Mouse (Mus musculus): ENCODE results near the gene Ggnbp2.
"Not testable (repeated sequence)": the region's sequence is repeated elsewhere in the genome, so short reads cannot be mapped to it uniquely, and the experiment has no call there.

Ggnbp2 gene

GRCm38 (mm10) chr11:84879772-84880464, 9.3 kb upstream of the Ggnbp2 start, which contains the start of the genes Myo19 and Pigw:
Myo19 (plus strand) TSS chr11:84880148.
Pigw (minus strand) TSS chr11:84880285.
- peak; percentile 26 to 59 for DNase-seq (ENCODE audit: low read depth in 1 of 2, low spot score in 2 of 2)

GRCm38 (mm10) chr11:84879007-84879771, 8.6 kb upstream of the Ggnbp2 start:
- no peak for DNase-seq (ENCODE audit: low read depth in 1 of 2, low spot score in 2 of 2)

GRCm38 (mm10) chr11:84876020-84876419, 5.4 kb upstream of the Ggnbp2 start:
- not testable (repeated sequence) for DNase-seq (ENCODE audit: low read depth in 1 of 2, low spot score in 2 of 2)

GRCm38 (mm10) chr11:84873042-84873833, 2.6 kb upstream of the Ggnbp2 start:
- DNase-seq (ENCODE audit: low read depth in 1 of 2, low spot score in 2 of 2) = no peak

- no peak for DNase-seq (ENCODE audit: low read depth in 1 of 2, low spot score in 2 of 2)
Observed at GRCm38 (mm10) chr11:84871548-84872069, 992 bp upstream of the Ggnbp2 start.

- DNase-seq (ENCODE audit: low read depth in 1 of 2, low spot score in 2 of 2) = no peak
Observed at GRCm38 (mm10) chr11:84871046-84871445, 429 bp upstream of the Ggnbp2 start.

GRCm38 (mm10) chr11:84869537-84870232, 932 bp downstream of the Ggnbp2 start:
- peak; percentile 87 to 90 for DNase-seq (ENCODE audit: low read depth in 1 of 2, low spot score in 2 of 2)

GRCm38 (mm10) chr11:84868786-84869259, 1.8 kb downstream of the Ggnbp2 start:
- DNase-seq (ENCODE audit: low read depth in 1 of 2, low spot score in 2 of 2) = no peak

GRCm38 (mm10) chr11:84867586-84867985, 3.0 kb downstream of the Ggnbp2 start:
- no peak for DNase-seq (ENCODE audit: low read depth in 1 of 2, low spot score in 2 of 2)

- no peak for DNase-seq (ENCODE audit: low read depth in 1 of 2, low spot score in 2 of 2)
Observed at GRCm38 (mm10) chr11:84865268-84865667, 5.3 kb downstream of the Ggnbp2 start.

GRCm38 (mm10) chr11:84855285-84855684, 15.3 kb downstream of the Ggnbp2 start:
- DNase-seq (ENCODE audit: low read depth in 1 of 2, low spot score in 2 of 2) = no peak

GRCm38 (mm10) chr11:84847475-84848090, 23.0 kb downstream of the Ggnbp2 start:
- no peak for DNase-seq (ENCODE audit: low read depth in 1 of 2, low spot score in 2 of 2)

GRCm38 (mm10) chr11:84846741-84847474, 23.7 kb downstream of the Ggnbp2 start:
- DNase-seq (ENCODE audit: low read depth in 1 of 2, low spot score in 2 of 2) = no peak

- DNase-seq (ENCODE audit: low read depth in 1 of 2, low spot score in 2 of 2) = no peak
Observed at GRCm38 (mm10) chr11:84839330-84839729, 31.3 kb downstream of the Ggnbp2 start.

- not testable (repeated sequence) for DNase-seq (ENCODE audit: low read depth in 1 of 2, low spot score in 2 of 2)
Observed at GRCm38 (mm10) chr11:84829495-84829894, 41.1 kb downstream of the Ggnbp2 start.

- DNase-seq (ENCODE audit: low read depth in 1 of 2, low spot score in 2 of 2) = peak; percentile 71 to 81
Observed at GRCm38 (mm10) chr11:84828516-84829399, 41.9 kb downstream of the Ggnbp2 start, which contains the start of gene Dhrs11. Dhrs11 (minus strand) TSS chr11:84828994.

- DNase-seq (ENCODE audit: low read depth in 1 of 2, low spot score in 2 of 2) = no peak
Observed at GRCm38 (mm10) chr11:84827901-84828503, 42.6 kb downstream of the Ggnbp2 start.

- no peak for DNase-seq (ENCODE audit: low read depth in 1 of 2, low spot score in 2 of 2)
Observed at GRCm38 (mm10) chr11:84827492-84827891, 43.1 kb downstream of the Ggnbp2 start.
